Mouse (Mus musculus) spleen, postnatal 36 days (tissue): ENCODE data around the gene Fam240a.
A peak's percentile ranks its signal among the peaks of the same experiment; 100 is the strongest.

ENCODE experiments used
- DNase-seq, 2 experiments: peaks; one replicate each; pipeline ENCODE4 v3.0.0; 2022; ENCODE audit warnings: low spot score in 2 of 2, mixed read lengths in 1 of 2

The Fam240a gene

GRCm38 (mm10) chr9:110893429-110893828 lies 23.2 kb downstream of the Fam240a start:
- DNase-seq, result no peak

- no peak for DNase-seq
Observed at GRCm38 (mm10) chr9:110892552-110892951, 24.1 kb downstream of the Fam240a start.

- no peak for DNase-seq
Observed at GRCm38 (mm10) chr9:110891077-110891828, 25.4 kb downstream of the Fam240a start.

GRCm38 (mm10) chr9:110890026-110890783 lies 26.5 kb downstream of the Fam240a start:
- no peak for DNase-seq

GRCm38 (mm10) chr9:110888935-110889334 lies 27.7 kb downstream of the Fam240a start:
- no peak for DNase-seq

GRCm38 (mm10) chr9:110887388-110888303 lies 29.0 kb downstream of the Fam240a start:
- no peak for DNase-seq

GRCm38 (mm10) chr9:110881953-110882352 lies 34.7 kb downstream of the Fam240a start:
- no peak for DNase-seq

- DNase-seq, result no peak
Observed at GRCm38 (mm10) chr9:110880772-110881171, 35.9 kb downstream of the Fam240a start.

GRCm38 (mm10) chr9:110879998-110880561 lies 36.6 kb downstream of the Fam240a start, which contains the start of gene Tmie:
TSS of gene Tmie (minus strand) at chr9:110880113.
- peak; percentile 55 to 65 for DNase-seq

GRCm38 (mm10) chr9:110879191-110879920 lies 37.3 kb downstream of the Fam240a start, which contains the start of gene Als2cl:
TSS of gene Als2cl (plus strand) at chr9:110879870.
- DNase-seq, result no peak

- DNase-seq, result no peak
Observed at GRCm38 (mm10) chr9:110877888-110878287, 38.8 kb downstream of the Fam240a start.

GRCm38 (mm10) chr9:110877353-110877752 lies 39.3 kb downstream of the Fam240a start:
- DNase-seq, result no peak

- DNase-seq, result no peak
Observed at GRCm38 (mm10) chr9:110875288-110875695, 41.4 kb downstream of the Fam240a start.

GRCm38 (mm10) chr9:110874660-110875191 lies 41.9 kb downstream of the Fam240a start:
- DNase-seq, result no peak

GRCm38 (mm10) chr9:110873681-110874659 lies 42.7 kb downstream of the Fam240a start:
- no peak for DNase-seq

GRCm38 (mm10) chr9:110871030-110871429 lies 45.6 kb downstream of the Fam240a start:
- peak in 1 of 2 experiments; percentile 29 for DNase-seq
